Mouse (Mus musculus): ENCODE data around the gene Scrt2. TPM values are rescaled to one million over a fixed set of nuclear protein-coding genes. Genes with fewer than 3 reads are reported as not detected.

The Scrt2 gene
- total RNA-seq (2014; rRNA removed) (13.3 and 18.4 TPM in 2 replicates), polyA plus RNA-seq (2015; fragmentation: Nextera tagmentation; extraction: Ambion mirVana) (4.1 and 4.4 TPM in 2 replicates)

DNA sequence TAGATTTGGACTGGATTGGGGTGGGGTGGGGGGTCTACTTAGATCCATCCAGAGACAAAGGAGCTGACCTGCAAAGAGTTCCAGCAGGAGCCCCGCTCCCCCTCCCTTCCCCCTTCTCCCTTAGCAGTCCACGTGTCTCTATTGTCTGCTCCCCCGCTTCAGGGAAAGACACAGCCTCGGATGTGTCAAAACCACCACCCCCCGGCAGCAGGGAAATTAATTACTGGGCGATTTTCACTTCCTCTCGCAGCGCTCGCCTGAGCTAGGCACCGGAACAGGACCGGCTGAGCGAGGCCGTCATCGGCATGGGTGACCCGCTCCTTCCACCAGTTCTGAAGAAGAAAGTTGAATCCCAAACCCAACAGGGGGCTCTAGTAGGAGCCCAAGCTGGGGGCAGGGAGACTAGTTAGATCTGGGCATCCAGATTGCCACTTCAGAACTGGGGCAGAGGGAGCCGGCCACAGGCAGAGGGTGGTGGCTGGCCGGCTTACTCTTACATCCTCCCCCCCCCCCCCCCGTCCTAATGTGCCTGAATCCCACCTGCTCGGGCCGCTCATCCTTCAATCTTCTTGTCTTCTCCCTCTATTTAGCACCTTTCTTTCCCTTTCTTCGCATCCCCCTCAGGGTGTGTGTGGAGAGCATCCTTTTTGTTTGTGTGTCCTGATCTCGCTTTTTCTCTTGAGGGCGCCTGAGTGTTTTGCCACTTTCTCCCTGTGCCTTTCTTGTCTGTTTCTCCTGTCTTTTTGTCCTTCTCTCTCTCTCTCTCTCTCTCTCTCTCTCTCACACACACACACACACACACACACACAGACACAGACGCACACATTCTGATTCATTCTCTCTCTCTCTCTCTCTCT is at the start of gene Scrt2:
Gene Scrt2, plus strand, starts transcription at position 845 of the 857 bp plus-strand sequence.
- no peaks in the 10 kb centered on the region for H3K36me3 ChIP-seq (ENCODE audit: insufficient read depth, low read length)
- H3K9me3 ChIP-seq (ENCODE audit: low read length), result no peaks in the 10 kb centered on the region
- peak within 1 kb of the TSS; percentile 84 for H3K27ac ChIP-seq
- H3K4me2 ChIP-seq (ENCODE audit: low read depth, low read length), result peak within 1 kb of the TSS; percentile 85
- peak; percentile 75 for DNase-seq (ENCODE audit: low spot score)
- peaks cover 14% of the 10 kb centered on the region for H3K4me1 ChIP-seq (ENCODE audit: insufficient read depth, low read length)
- peak; percentile 50 for ATAC-seq
- peak within 1 kb of the TSS; percentile 73 for H3K4me3 ChIP-seq (ENCODE audit: low read length)
- peak within 1 kb of the TSS; percentile 86 for H3K9ac ChIP-seq (replicated peaks; ENCODE audit: low read length)
- H3K27me3 ChIP-seq (ENCODE audit: insufficient read depth, low read length), result no peaks in the 10 kb centered on the region
- no peak for TF ChIP-seq CTCF (IDR thresholded peaks at IDR 0.05; ENCODE audit: low read depth)
- under 1% methylated on average over 21 of the region's 24 CpGs for WGBS

DNA sequence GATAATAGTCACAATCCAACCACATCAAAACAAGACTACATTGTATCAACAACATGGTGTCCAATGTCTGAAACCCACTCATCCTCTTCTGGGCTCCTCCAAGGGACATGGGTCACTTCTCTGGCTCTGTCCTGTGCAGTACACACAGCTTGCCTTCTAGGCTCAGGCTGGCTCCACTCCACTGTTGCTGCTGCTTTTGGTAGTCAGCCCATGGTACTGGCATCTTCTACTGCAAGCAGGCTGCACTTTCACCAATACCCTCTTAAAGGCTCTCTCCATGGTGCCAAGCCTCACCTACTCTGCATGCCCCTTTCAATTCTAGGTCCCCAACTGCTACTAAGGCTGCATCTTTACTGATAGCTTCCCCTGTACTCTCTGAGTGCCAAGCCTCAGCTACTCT is 41.2 kb upstream of the Scrt2 start:
- Histone ChIP-seq H3K27me3 (ENCODE audit: insufficient read depth, low read length) (no peaks in the 10 kb centered on the region), H3K36me3 (ENCODE audit: insufficient read depth, low read length) (no peaks in the 10 kb centered on the region), H3K9me3 (ENCODE audit: low read length) (peaks cover 6% of the 10 kb centered on the region; the same call in 1 of the 2 replicates), H3K4me2 (ENCODE audit: low read depth, low read length) (no peak overlapping the region), H3K4me1 (ENCODE audit: insufficient read depth, low read length) (no peaks in the 10 kb centered on the region), H3K4me3 (ENCODE audit: low read length) (no peak overlapping the region), H3K27ac (no peak overlapping the region), H3K9ac (replicated peaks; ENCODE audit: low read length) (no peak overlapping the region)
- DNase-seq (ENCODE audit: low spot score), result no peak
- no peak for TF ChIP-seq CTCF (IDR thresholded peaks at IDR 0.05; ENCODE audit: low read depth)
- ATAC-seq, result no peak

DNA sequence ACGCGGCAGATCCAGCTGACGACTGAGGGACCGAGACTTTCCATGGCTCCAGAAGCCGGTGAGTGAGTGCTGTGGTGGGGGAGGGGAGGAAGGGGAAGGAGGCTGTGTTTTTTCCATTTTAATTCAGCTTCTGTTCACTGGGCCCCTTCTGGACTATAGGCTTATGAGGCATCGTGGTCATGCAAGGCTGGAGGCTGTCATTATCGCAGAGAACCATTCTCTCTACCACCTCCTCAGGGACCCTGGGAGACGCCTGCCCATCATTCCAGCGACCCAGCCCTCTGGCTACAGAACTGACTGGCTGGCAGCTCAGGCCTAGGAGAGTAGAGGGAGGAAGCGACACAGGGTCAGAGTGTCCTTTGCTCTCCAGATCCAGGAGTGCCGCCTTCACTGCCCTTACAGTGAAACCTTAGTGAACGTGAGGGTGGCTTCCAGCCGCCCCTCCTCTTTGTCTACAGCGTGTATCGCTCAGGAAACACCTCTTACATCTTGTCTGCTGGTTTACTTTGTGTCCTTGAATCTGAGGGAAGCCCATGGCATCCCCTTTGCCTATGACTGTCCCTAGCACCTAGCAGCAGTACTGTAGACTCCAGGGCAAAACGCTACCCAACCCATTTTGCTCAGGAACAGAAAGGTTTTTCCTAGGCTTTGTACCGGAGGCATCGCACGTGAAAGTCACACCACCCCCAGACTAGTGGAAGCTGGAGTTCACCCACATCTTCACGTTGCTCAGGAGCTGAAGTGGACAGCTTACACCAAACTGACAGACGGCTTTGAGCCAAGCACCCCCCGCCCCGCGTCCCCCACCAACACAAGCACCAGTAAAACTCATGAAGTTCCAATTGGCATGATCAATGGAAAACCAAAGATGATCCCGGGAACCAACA is 34.0 kb upstream of the Scrt2 start:
- TF ChIP-seq CTCF (IDR thresholded peaks at IDR 0.05; ENCODE audit: low read depth), result no peak

DNA sequence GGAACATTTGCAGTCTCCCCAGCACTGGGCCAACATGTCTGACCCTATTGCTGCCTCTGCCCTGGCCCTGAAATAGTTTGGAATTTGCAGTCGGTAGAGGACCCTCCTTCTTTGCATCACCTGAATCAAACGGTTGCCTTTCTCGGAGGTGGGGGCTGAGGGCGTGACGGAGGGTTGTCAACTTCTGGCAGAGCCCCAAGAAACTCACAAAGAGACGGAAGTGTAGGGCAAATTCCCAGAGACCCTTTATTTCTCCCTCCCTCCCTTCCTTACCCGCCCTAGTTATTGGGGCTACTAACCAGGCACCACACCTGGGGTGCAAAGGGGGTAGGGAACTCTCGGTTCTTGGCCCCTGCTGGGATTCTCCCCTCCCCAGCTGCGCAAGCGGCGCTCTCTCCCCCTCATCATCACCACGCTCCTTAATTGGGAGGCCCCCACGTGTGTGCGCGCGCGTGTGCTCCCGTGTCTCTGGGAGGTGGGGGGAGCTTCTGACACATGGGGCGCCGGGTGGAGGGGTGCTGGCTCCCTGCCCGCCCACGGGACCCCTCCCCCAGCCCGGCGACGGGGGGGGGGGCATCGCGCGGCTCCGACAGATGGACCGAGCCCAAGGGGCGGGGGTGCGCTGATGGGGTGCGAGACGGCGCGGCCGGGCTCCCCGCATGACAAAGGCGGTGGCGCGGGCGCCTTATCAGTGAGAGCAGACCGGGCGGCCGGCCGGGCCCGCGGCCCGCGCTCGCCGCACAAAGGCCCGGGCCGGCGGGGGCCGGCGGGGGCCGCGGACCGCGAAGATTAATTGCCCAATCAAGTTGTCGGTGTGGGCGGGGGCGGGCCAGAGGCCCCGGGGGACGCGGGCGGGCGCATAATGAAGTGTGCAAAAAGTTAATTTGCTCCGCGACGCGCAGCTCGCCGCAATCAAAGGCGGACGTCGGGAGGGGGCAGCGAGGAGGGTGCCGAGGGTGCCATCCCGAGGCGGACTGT is 33.0 kb upstream of the Scrt2 start:
- Histone ChIP-seq H3K4me2 (ENCODE audit: low read depth, low read length) (peak overlapping the region; percentile 96), H3K4me1 (ENCODE audit: insufficient read depth, low read length) (peaks cover 28% of the 10 kb centered on the region), H3K27ac (peak overlapping the region; percentile 58; the same call in 1 of the 2 replicates), H3K9me3 (ENCODE audit: low read length) (no peaks in the 10 kb centered on the region), H3K4me3 (ENCODE audit: low read length) (peak overlapping the region; percentile 56), H3K9ac (replicated peaks; ENCODE audit: low read length) (peak overlapping the region; percentile 62), H3K27me3 (ENCODE audit: insufficient read depth, low read length) (no peaks in the 10 kb centered on the region), H3K36me3 (ENCODE audit: insufficient read depth, low read length) (no peaks in the 10 kb centered on the region)
- 4% methylated on average over 68 of the region's 82 CpGs for WGBS
- ATAC-seq (peak; percentile 36), DNase-seq (ENCODE audit: low spot score) (peak; percentile 44)
- no peak for TF ChIP-seq CTCF (IDR thresholded peaks at IDR 0.05; ENCODE audit: low read depth)

More for the DNA sequence above, 34.0 kb upstream of the Scrt2 start:
- no peak overlapping the region for H3K4me3 ChIP-seq (ENCODE audit: low read length)
- H3K9ac ChIP-seq (replicated peaks; ENCODE audit: low read length), result no peak overlapping the region; the same call in 1 of the 2 replicates
- H3K9me3 ChIP-seq (ENCODE audit: low read length), result no peaks in the 10 kb centered on the region
- peak; percentile 57 for ATAC-seq
- peaks cover 28% of the 10 kb centered on the region for H3K4me1 ChIP-seq (ENCODE audit: insufficient read depth, low read length)
- H3K36me3 ChIP-seq (ENCODE audit: insufficient read depth, low read length), result no peaks in the 10 kb centered on the region
- H3K4me2 ChIP-seq (ENCODE audit: low read depth, low read length), result peak overlapping the region; percentile 96
- peak overlapping the region; percentile 26; the same call in 1 of the 2 replicates for H3K27ac ChIP-seq
- WGBS, result 7% methylated on average over 25 of the region's 25 CpGs
- no peaks in the 10 kb centered on the region for H3K27me3 ChIP-seq (ENCODE audit: insufficient read depth, low read length)
- peak; percentile 58 for DNase-seq (ENCODE audit: low spot score)

DNA sequence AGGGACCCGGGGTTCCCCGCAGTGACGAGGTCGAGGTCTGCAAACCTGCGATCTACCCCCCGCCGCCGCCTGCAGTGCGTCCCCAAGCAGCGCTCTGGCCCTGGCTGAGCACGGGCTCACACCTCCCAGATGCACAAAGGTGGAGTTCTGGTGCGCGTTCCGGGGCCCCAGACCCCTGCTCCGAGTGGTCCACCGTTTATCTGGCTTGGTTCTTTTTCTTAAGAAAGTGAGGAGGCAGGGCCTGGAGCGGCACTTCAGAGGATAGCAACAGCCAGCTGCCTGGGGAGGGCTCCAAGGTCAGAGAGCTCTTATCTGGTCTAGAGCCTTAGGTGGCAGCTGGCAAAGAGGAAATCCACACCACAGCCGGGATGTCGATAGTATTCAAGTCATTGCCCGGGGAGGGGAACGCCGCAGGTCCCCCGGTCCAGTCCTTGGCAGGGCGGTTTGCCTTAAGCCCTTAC is 32.3 kb upstream of the Scrt2 start:
- WGBS, result under 1% methylated on average over 24 of the region's 24 CpGs
- Histone ChIP-seq H3K27me3 (ENCODE audit: insufficient read depth, low read length) (no peaks in the 10 kb centered on the region), H3K9ac (replicated peaks; ENCODE audit: low read length) (peak overlapping the region; percentile 62), H3K4me2 (ENCODE audit: low read depth, low read length) (peak overlapping the region; percentile 96), H3K4me3 (ENCODE audit: low read length) (peak overlapping the region; percentile 56), H3K27ac (0 out of 2 replicates have a peak overlapping the region, but pooled peaks have one; percentile 58), H3K36me3 (ENCODE audit: insufficient read depth, low read length) (no peaks in the 10 kb centered on the region), H3K9me3 (ENCODE audit: low read length) (no peaks in the 10 kb centered on the region), H3K4me1 (ENCODE audit: insufficient read depth, low read length) (peaks cover 28% of the 10 kb centered on the region)
- no peak for TF ChIP-seq CTCF (IDR thresholded peaks at IDR 0.05; ENCODE audit: low read depth)
- ATAC-seq, result peak; percentile 21
- DNase-seq (ENCODE audit: low spot score), result peak; percentile 21

Data from hindbrain, postnatal 0 days (tissue).